Mouse (Mus musculus) CH12.LX (cell line): ENCODE measurements around the gene Fshr.

Experiments used
- CHD2 ChIP-seq: IDR thresholded peaks from 2 replicates; pipeline ENCODE4 v1.6.1; 2011; ENCODE audit warnings: low read length, improper control_type of control experiment
- CTCF ChIP-seq, 2 experiments: IDR thresholded peaks in 1 of 2; conservative IDR thresholded peaks in 1 of 2; 2 replicates each; pipeline ENCODE4 v1.5.1; 2011 to 2012; ENCODE audit warnings: low read depth in 2 of 2, low read length in 2 of 2, improper control_type of control experiment in 1 of 2, inconsistent platforms in 1 of 2, mild to moderate bottlenecking in 1 of 2, moderate library complexity in 1 of 2
- JUN ChIP-seq: IDR thresholded peaks from 2 replicates; pipeline ENCODE4 v1.6.1; 2011; ENCODE audit warnings: low read depth, mild to moderate bottlenecking, low read length, improper control_type of control experiment, moderate library complexity; ENCODE audit not compliant: insufficient read depth
- MAX ChIP-seq: IDR thresholded peaks from 2 replicates; pipeline ENCODE4 v1.6.1; 2011; ENCODE audit warnings: low read length, improper control_type of control experiment
- MAZ ChIP-seq: IDR thresholded peaks from 2 replicates; pipeline ENCODE4 v1.6.1; 2012; ENCODE audit warnings: low read depth, mild to moderate bottlenecking, inconsistent platforms, low read length, improper control_type of control experiment, moderate library complexity
- POLR2A ChIP-seq: IDR thresholded peaks from 2 replicates; pipeline ENCODE4 v1.6.1; 2011; ENCODE audit warnings: low read depth, mild to moderate bottlenecking, improper control_type of control experiment, low read length
- SIN3A ChIP-seq: IDR thresholded peaks from 2 replicates; pipeline ENCODE4 v1.6.1; 2012; ENCODE audit warnings: low read length, improper control_type of control experiment, inconsistent platforms
- ZNF384 ChIP-seq: IDR thresholded peaks from 2 replicates; pipeline ENCODE4 v1.6.1; 2012; ENCODE audit warnings: low read depth, low read length, improper control_type of control experiment, inconsistent platforms

GRCm38 (mm10) chr17:89017002-89017401 is 183.5 kb downstream of the Fshr start:
- no peak for TF ChIP-seq CTCF (conservative IDR thresholded peaks at IDR 0.05 in 1 of 2, IDR thresholded peaks at IDR 0.05 in 1 of 2; ENCODE audit: low read depth in 2 of 2, low read length in 2 of 2)
- TF ChIP-seq POLR2A: no peak
- no peak for TF ChIP-seq MAX
- TF ChIP-seq CHD2: no peak
- no peak for TF ChIP-seq ZNF384
- no peak for TF ChIP-seq SIN3A
- TF ChIP-seq MAZ: no peak
- no peak for TF ChIP-seq JUN
